Mouse (Mus musculus) cerebellum, postnatal 4 days (tissue): ENCODE data around the gene Atp1a3.

Experiments
- DNase-seq, 2 experiments: peaks; one replicate each; pipeline ENCODE4 v3.0.0; 2022; ENCODE audit warnings: low spot score in 2 of 2, mixed read lengths in 1 of 2

The Atp1a3 gene

GRCm38 (mm10) chr7:24964288-24964687, 41.5 kb downstream of the Atp1a3 start:
- DNase-seq = no peak

- DNase-seq = no peak
Observed at GRCm38 (mm10) chr7:24955226-24955625, 50.5 kb downstream of the Atp1a3 start.

GRCm38 (mm10) chr7:24954450-24954849, 51.3 kb downstream of the Atp1a3 start:
- DNase-seq = no peak

- no peak for DNase-seq
Observed at GRCm38 (mm10) chr7:24953966-24954365, 51.8 kb downstream of the Atp1a3 start.

- peak; percentile 62 to 81 for DNase-seq
Observed at GRCm38 (mm10) chr7:24949958-24950623, 55.7 kb downstream of the Atp1a3 start.

GRCm38 (mm10) chr7:24948774-24949173, 57.0 kb downstream of the Atp1a3 start:
- DNase-seq = no peak

- DNase-seq = no peak
Observed at GRCm38 (mm10) chr7:24947316-24948048, 58.3 kb downstream of the Atp1a3 start.

- no peak for DNase-seq
Observed at GRCm38 (mm10) chr7:24944257-24944950, 61.4 kb downstream of the Atp1a3 start, which contains the start of gene Gm4881. Gene Gm4881 (minus strand): TSS chr7:24944494.

- DNase-seq = no peak
Observed at GRCm38 (mm10) chr7:24943641-24944040, 62.1 kb downstream of the Atp1a3 start.

GRCm38 (mm10) chr7:24931651-24932050, 74.1 kb downstream of the Atp1a3 start:
- no peak for DNase-seq

- DNase-seq = no peak
Observed at GRCm38 (mm10) chr7:24930475-24930874, 75.3 kb downstream of the Atp1a3 start.
